Mouse (Mus musculus): Measurements from ENCODE around the gene Bmp5. TPM values are rescaled to one million over a fixed set of nuclear protein-coding genes. Genes with fewer than 3 reads are reported as not detected.

The Bmp5 gene
- polyA plus RNA-seq, 1 experiment from 2014 or later, result 7.2 TPM

DNA sequence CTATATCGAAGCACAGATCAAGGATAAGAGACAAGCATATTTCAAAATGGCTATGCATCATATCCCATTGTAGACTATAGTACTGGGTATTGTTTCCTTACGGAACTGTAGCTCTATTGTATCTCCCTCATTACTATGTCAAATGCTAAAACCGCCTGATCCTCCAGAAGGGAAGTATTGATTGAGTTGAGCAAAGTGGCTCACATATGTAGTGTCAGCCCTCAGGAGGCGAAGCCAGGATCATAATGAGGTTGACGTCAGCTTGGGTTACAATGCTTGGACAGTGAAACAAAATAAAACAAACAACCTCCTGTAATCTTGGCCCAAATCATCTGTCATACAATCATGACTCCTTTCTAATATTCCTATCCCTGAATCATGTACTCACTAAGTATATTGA lies 43.2 kb downstream of the Bmp5 start:
- no peaks in the 10 kb centered on the region for H3K9me3 ChIP-seq (ENCODE audit: control insufficient read depth, low read length)
- no peaks in the 10 kb centered on the region for H3K4me1 ChIP-seq (ENCODE audit: control insufficient read depth, insufficient read depth, low read length)
- no peak overlapping the region for H3K27ac ChIP-seq (ENCODE audit: low read length)
- 86% methylated on average over 5 of the region's 5 CpGs for WGBS
- no peak overlapping the region for H3K4me3 ChIP-seq (ENCODE audit: low read length)
- H3K27me3 ChIP-seq (replicated peaks; ENCODE audit: control insufficient read depth, insufficient read depth, low read length), result no peaks in the 10 kb centered on the region
- ATAC-seq, result no peak
- H3K36me3 ChIP-seq (ENCODE audit: control insufficient read depth, insufficient read depth, low read length), result no peaks in the 10 kb centered on the region
- no peak overlapping the region for H3K4me2 ChIP-seq (ENCODE audit: low read depth, low read length)
- no peak overlapping the region for H3K9ac ChIP-seq (ENCODE audit: low read depth, low read length)

DNA sequence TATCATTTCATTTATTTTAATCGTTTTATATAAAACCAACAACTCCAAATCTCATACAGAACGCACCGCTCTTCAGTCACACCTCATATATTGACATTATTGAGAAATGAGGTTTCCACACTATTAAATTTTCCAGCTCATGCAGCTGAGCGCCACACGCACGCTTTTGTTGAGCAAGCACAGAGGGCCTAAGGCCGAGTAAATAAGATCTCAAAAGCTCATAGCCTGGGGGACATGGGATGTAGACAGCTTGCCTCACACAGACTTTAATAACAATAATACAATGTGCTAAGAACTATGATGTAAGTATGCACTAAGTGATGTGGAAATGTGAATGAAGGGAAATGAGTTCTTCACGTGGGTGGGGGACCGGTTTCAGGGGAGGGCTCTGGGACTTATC lies 57.3 kb downstream of the Bmp5 start:
- Histone ChIP-seq H3K9me3 (ENCODE audit: control insufficient read depth, low read length) (no peaks in the 10 kb centered on the region), H3K36me3 (ENCODE audit: control insufficient read depth, insufficient read depth, low read length) (no peaks in the 10 kb centered on the region), H3K9ac (ENCODE audit: low read depth, low read length) (no peak overlapping the region), H3K4me2 (ENCODE audit: low read depth, low read length) (no peak overlapping the region), H3K27me3 (replicated peaks; ENCODE audit: control insufficient read depth, insufficient read depth, low read length) (no peaks in the 10 kb centered on the region), H3K27ac (ENCODE audit: low read length) (no peak overlapping the region), H3K4me1 (ENCODE audit: control insufficient read depth, insufficient read depth, low read length) (no peaks in the 10 kb centered on the region), H3K4me3 (ENCODE audit: low read length) (no peak overlapping the region)
- no peak for ATAC-seq
- 75% methylated on average over 9 of the region's 9 CpGs for WGBS

DNA sequence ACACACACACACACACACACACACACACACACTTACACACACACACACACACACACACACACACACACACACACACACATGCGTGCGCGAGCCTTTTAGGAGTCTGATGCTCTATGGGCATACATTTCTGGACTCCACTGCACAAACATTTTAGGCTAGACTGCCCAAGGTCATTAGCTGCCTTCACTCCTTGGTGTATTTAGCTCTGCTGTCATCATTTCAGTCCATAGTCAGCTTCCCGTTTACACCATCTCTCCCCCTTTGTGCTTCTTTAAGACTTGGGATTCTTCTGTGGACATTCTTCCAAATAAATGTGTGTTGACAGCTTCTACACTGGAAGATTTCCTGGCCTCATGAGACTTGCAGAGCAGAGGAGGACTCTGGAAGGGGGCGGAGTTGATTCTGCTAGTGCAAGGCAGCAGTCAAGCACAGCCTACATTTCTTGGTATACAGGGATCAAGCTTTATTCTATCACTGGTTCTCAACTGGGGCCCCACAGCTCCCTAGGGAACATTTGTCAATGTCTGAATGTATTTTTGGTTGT lies 58.1 kb downstream of the Bmp5 start:
- ATAC-seq, result no peak
- Histone ChIP-seq H3K9ac (ENCODE audit: low read depth, low read length) (no peak overlapping the region), H3K4me1 (ENCODE audit: control insufficient read depth, insufficient read depth, low read length) (no peaks in the 10 kb centered on the region), H3K27ac (ENCODE audit: low read length) (no peak overlapping the region), H3K27me3 (replicated peaks; ENCODE audit: control insufficient read depth, insufficient read depth, low read length) (no peaks in the 10 kb centered on the region), H3K4me2 (ENCODE audit: low read depth, low read length) (no peak overlapping the region), H3K9me3 (ENCODE audit: control insufficient read depth, low read length) (no peaks in the 10 kb centered on the region), H3K36me3 (ENCODE audit: control insufficient read depth, insufficient read depth, low read length) (no peaks in the 10 kb centered on the region), H3K4me3 (ENCODE audit: low read length) (no peak overlapping the region)
- 74% methylated on average over 5 of the region's 5 CpGs for WGBS

- ATAC-seq, result no peak
- Histone ChIP-seq H3K9me3 (ENCODE audit: control insufficient read depth, low read length) (no peaks in the 10 kb centered on the region), H3K27me3 (replicated peaks; ENCODE audit: control insufficient read depth, insufficient read depth, low read length) (no peaks in the 10 kb centered on the region), H3K4me1 (ENCODE audit: control insufficient read depth, insufficient read depth, low read length) (no peaks in the 10 kb centered on the region), H3K36me3 (ENCODE audit: control insufficient read depth, insufficient read depth, low read length) (no peaks in the 10 kb centered on the region), H3K9ac (ENCODE audit: low read depth, low read length) (no peak overlapping the region), H3K27ac (ENCODE audit: low read length) (no peak overlapping the region), H3K4me3 (ENCODE audit: low read length) (no peak overlapping the region), H3K4me2 (ENCODE audit: low read depth, low read length) (no peak overlapping the region)
- 80% methylated on average over 3 of the region's 3 CpGs for WGBS
Measured at GRCm38 (mm10) chr9:75839450-75839849, 64.3 kb downstream of the Bmp5 start.

GRCm38 (mm10) chr9:75840841-75841240 lies 65.7 kb downstream of the Bmp5 start:
- no peak overlapping the region for H3K9ac ChIP-seq (ENCODE audit: low read depth, low read length)
- no peaks in the 10 kb centered on the region for H3K4me1 ChIP-seq (ENCODE audit: control insufficient read depth, insufficient read depth, low read length)
- 74% methylated on average over 6 of the region's 6 CpGs for WGBS
- H3K36me3 ChIP-seq (ENCODE audit: control insufficient read depth, insufficient read depth, low read length), result no peaks in the 10 kb centered on the region
- no peak overlapping the region for H3K27ac ChIP-seq (ENCODE audit: low read length)
- no peaks in the 10 kb centered on the region for H3K9me3 ChIP-seq (ENCODE audit: control insufficient read depth, low read length)
- H3K27me3 ChIP-seq (replicated peaks; ENCODE audit: control insufficient read depth, insufficient read depth, low read length), result no peaks in the 10 kb centered on the region
- H3K4me3 ChIP-seq (ENCODE audit: low read length), result no peak overlapping the region
- no peak overlapping the region for H3K4me2 ChIP-seq (ENCODE audit: low read depth, low read length)
- no peak for ATAC-seq

GRCm38 (mm10) chr9:75846010-75846409 lies 70.8 kb downstream of the Bmp5 start:
- no peaks in the 10 kb centered on the region for H3K36me3 ChIP-seq (ENCODE audit: control insufficient read depth, insufficient read depth, low read length)
- H3K27ac ChIP-seq (ENCODE audit: low read length), result no peak overlapping the region
- H3K4me1 ChIP-seq (ENCODE audit: control insufficient read depth, insufficient read depth, low read length), result no peaks in the 10 kb centered on the region
- no peak overlapping the region for H3K9ac ChIP-seq (ENCODE audit: low read depth, low read length)
- no peak overlapping the region for H3K4me3 ChIP-seq (ENCODE audit: low read length)
- H3K4me2 ChIP-seq (ENCODE audit: low read depth, low read length), result no peak overlapping the region
- no peak for ATAC-seq
- H3K27me3 ChIP-seq (replicated peaks; ENCODE audit: control insufficient read depth, insufficient read depth, low read length), result no peaks in the 10 kb centered on the region
- H3K9me3 ChIP-seq (ENCODE audit: control insufficient read depth, low read length), result no peaks in the 10 kb centered on the region

GRCm38 (mm10) chr9:75850670-75851228 lies 75.6 kb downstream of the Bmp5 start:
- no peaks in the 10 kb centered on the region for H3K27me3 ChIP-seq (replicated peaks; ENCODE audit: control insufficient read depth, insufficient read depth, low read length)
- 64% methylated on average over 5 of the region's 5 CpGs for WGBS

DNA sequence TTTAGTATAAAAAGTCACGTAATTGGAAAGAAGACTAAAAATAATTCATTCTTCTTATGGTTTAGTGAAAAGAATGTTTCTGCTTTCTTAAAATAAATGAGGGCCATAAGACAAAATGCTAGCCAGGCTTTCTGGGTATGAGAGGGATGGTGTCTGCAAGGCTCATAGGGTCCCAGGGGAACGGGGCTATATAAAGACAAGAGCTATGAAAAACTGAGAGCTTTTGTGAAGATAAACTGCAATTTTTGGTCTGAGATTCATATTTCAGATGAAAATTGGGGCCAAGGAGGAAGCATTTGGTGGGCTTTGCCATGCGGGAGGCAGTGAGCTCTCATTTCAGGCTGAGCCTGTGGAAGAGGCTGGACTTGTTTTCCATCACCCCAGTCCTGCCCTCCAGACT lies 83.0 kb downstream of the Bmp5 start:
- Histone ChIP-seq H3K36me3 (ENCODE audit: control insufficient read depth, insufficient read depth, low read length) (no peaks in the 10 kb centered on the region), H3K9ac (ENCODE audit: low read depth, low read length) (no peak overlapping the region), H3K4me3 (ENCODE audit: low read length) (no peak overlapping the region), H3K27ac (ENCODE audit: low read length) (no peak overlapping the region), H3K4me2 (ENCODE audit: low read depth, low read length) (no peak overlapping the region), H3K27me3 (replicated peaks; ENCODE audit: control insufficient read depth, insufficient read depth, low read length) (no peaks in the 10 kb centered on the region), H3K4me1 (ENCODE audit: control insufficient read depth, insufficient read depth, low read length) (no peaks in the 10 kb centered on the region), H3K9me3 (ENCODE audit: control insufficient read depth, low read length) (no peaks in the 10 kb centered on the region)
- no peak for ATAC-seq
- 75% methylated on average over 3 of the region's 3 CpGs for WGBS

More at GRCm38 (mm10) chr9:75850670-75851228, 75.6 kb downstream of the Bmp5 start:
- H3K27ac ChIP-seq (ENCODE audit: low read length), result no peak overlapping the region
- H3K4me3 ChIP-seq (ENCODE audit: low read length), result no peak overlapping the region
- no peak overlapping the region for H3K4me2 ChIP-seq (ENCODE audit: low read depth, low read length)
- ATAC-seq, result no peak
- no peaks in the 10 kb centered on the region for H3K36me3 ChIP-seq (ENCODE audit: control insufficient read depth, insufficient read depth, low read length)
- H3K4me1 ChIP-seq (ENCODE audit: control insufficient read depth, insufficient read depth, low read length), result no peaks in the 10 kb centered on the region
- no peaks in the 10 kb centered on the region for H3K9me3 ChIP-seq (ENCODE audit: control insufficient read depth, low read length)
- H3K9ac ChIP-seq (ENCODE audit: low read depth, low read length), result no peak overlapping the region

- Histone ChIP-seq H3K4me3 (ENCODE audit: low read length) (no peak overlapping the region), H3K36me3 (ENCODE audit: control insufficient read depth, insufficient read depth, low read length) (no peaks in the 10 kb centered on the region), H3K27ac (ENCODE audit: low read length) (no peak overlapping the region), H3K27me3 (replicated peaks; ENCODE audit: control insufficient read depth, insufficient read depth, low read length) (no peaks in the 10 kb centered on the region), H3K9me3 (ENCODE audit: control insufficient read depth, low read length) (no peaks in the 10 kb centered on the region), H3K9ac (ENCODE audit: low read depth, low read length) (no peak overlapping the region), H3K4me2 (ENCODE audit: low read depth, low read length) (no peak overlapping the region), H3K4me1 (ENCODE audit: control insufficient read depth, insufficient read depth, low read length) (no peaks in the 10 kb centered on the region)
- 75% methylated on average over 2 of the region's 2 CpGs for WGBS
- no peak for ATAC-seq
Measured at GRCm38 (mm10) chr9:75858939-75859338, 83.8 kb downstream of the Bmp5 start.
